Mouse (Mus musculus): Measurements from ENCODE around the gene Eddm3b. TPM values are rescaled to one million over a fixed set of nuclear protein-coding genes. Genes with fewer than 3 reads are reported as not detected.

Gene Eddm3b
- not detected in 2 replicates for polyA plus RNA-seq (2012; rRNA removed)

GRCm38 (mm10) chr14:51113916-51114560 lies at the start of gene Eddm3b:
Gene Eddm3b (plus strand): TSS chr14:51114426.
- no peak for DNase-seq (ENCODE audit: extremely low spot score in 1 of 2, low spot score in 1 of 2)

- no peak for DNase-seq (ENCODE audit: extremely low spot score in 1 of 2, low spot score in 1 of 2)
These were observed 45.3 kb upstream of the Eddm3b start for GRCm38 (mm10) chr14:51068956-51069355.

GRCm38 (mm10) chr14:51069617-51070016 lies 44.6 kb upstream of the Eddm3b start:
- peak in 1 of 2 experiments; percentile 16 for DNase-seq (ENCODE audit: extremely low spot score in 1 of 2, low spot score in 1 of 2)

GRCm38 (mm10) chr14:51074335-51074734 lies 39.9 kb upstream of the Eddm3b start, which contains the start of gene Olfr750:
Gene Olfr750 (minus strand): TSS chr14:51074435.
- no peak for DNase-seq (ENCODE audit: extremely low spot score in 1 of 2, low spot score in 1 of 2)

- no peak for DNase-seq (ENCODE audit: extremely low spot score in 1 of 2, low spot score in 1 of 2)
These were observed 35.0 kb upstream of the Eddm3b start for GRCm38 (mm10) chr14:51079180-51079579.

GRCm38 (mm10) chr14:51081035-51081434 lies 33.2 kb upstream of the Eddm3b start:
- DNase-seq (ENCODE audit: extremely low spot score in 1 of 2, low spot score in 1 of 2), result no peak

GRCm38 (mm10) chr14:51082599-51083581 lies 31.3 kb upstream of the Eddm3b start:
- peak in 1 of 2 experiments; percentile 84 for DNase-seq (ENCODE audit: extremely low spot score in 1 of 2, low spot score in 1 of 2)

- no peak for DNase-seq (ENCODE audit: extremely low spot score in 1 of 2, low spot score in 1 of 2)
These were observed 30.4 kb upstream of the Eddm3b start for GRCm38 (mm10) chr14:51083805-51084204.

- DNase-seq (ENCODE audit: extremely low spot score in 1 of 2, low spot score in 1 of 2), result no peak
These were observed 29.1 kb upstream of the Eddm3b start for GRCm38 (mm10) chr14:51085086-51085485.

- DNase-seq (ENCODE audit: extremely low spot score in 1 of 2, low spot score in 1 of 2), result no peak
These were observed 28.3 kb upstream of the Eddm3b start for GRCm38 (mm10) chr14:51085911-51086310.

GRCm38 (mm10) chr14:51087762-51088161 lies 26.5 kb upstream of the Eddm3b start:
- no peak for DNase-seq (ENCODE audit: extremely low spot score in 1 of 2, low spot score in 1 of 2)

- peak in 1 of 2 experiments; percentile 96 for DNase-seq (ENCODE audit: extremely low spot score in 1 of 2, low spot score in 1 of 2)
These were observed 25.9 kb upstream of the Eddm3b start for GRCm38 (mm10) chr14:51088166-51088969.

- peak; percentile 95 to 100 for DNase-seq (ENCODE audit: extremely low spot score in 1 of 2, low spot score in 1 of 2)
These were observed 25.1 kb upstream of the Eddm3b start for GRCm38 (mm10) chr14:51088970-51089673.

GRCm38 (mm10) chr14:51089674-51090076 lies 24.6 kb upstream of the Eddm3b start:
- no peak for DNase-seq (ENCODE audit: extremely low spot score in 1 of 2, low spot score in 1 of 2)

- peak; percentile 53 to 94 for DNase-seq (ENCODE audit: extremely low spot score in 1 of 2, low spot score in 1 of 2)
These were observed 24.0 kb upstream of the Eddm3b start for GRCm38 (mm10) chr14:51090077-51090781.

- peak in 1 of 2 experiments; percentile 32 for DNase-seq (ENCODE audit: extremely low spot score in 1 of 2, low spot score in 1 of 2)
These were observed 23.0 kb upstream of the Eddm3b start, which contains the start of the genes Rnase4 and Ang for GRCm38 (mm10) chr14:51090921-51091900. Gene Rnase4 (plus strand): TSS chr14:51091077. Gene Ang (plus strand): TSS chr14:51091150.

GRCm38 (mm10) chr14:51092073-51092620 lies 22.1 kb upstream of the Eddm3b start:
- no peak for DNase-seq (ENCODE audit: extremely low spot score in 1 of 2, low spot score in 1 of 2)

- no peak for DNase-seq (ENCODE audit: extremely low spot score in 1 of 2, low spot score in 1 of 2)
These were observed 20.7 kb upstream of the Eddm3b start for GRCm38 (mm10) chr14:51093496-51093895.

Measured in frontal cortex, adult 2 months (tissue).